Mouse (Mus musculus) hindbrain, embryonic 10.5 days (tissue): ENCODE results near the gene Hnrnpul1. TPM values are rescaled to one million over a fixed set of nuclear protein-coding genes. Genes with fewer than 3 reads are reported as not detected.

Experiments used
- DNase-seq: peaks from one replicate; pipeline ENCODE4 v3.0.0-alpha.2; 2017; ENCODE audit warnings: low spot score
- H3K27ac ChIP-seq: fragments of 300-500 bp; sonication (generic); 2 replicates; pipeline ENCODE4 v1.5.1; 2016; ENCODE audit warnings: mild to moderate bottlenecking, moderate library complexity
- H3K27me3 ChIP-seq: fragments of 300-500 bp; sonication (generic); 2 replicates; pipeline ENCODE4 v1.6.1; 2016; ENCODE audit warnings: mild to moderate bottlenecking; ENCODE audit not compliant: poor library complexity, insufficient read depth, severe bottlenecking
- H3K36me3 ChIP-seq: fragments of 300-500 bp; sonication (generic); 2 replicates; pipeline ENCODE4 v1.6.1; 2016; ENCODE audit warnings: mild to moderate bottlenecking, moderate library complexity
- H3K4me1 ChIP-seq: fragments of 300-500 bp; sonication (generic); replicated peaks from 2 replicates; pipeline ENCODE4 v1.6.1; 2016; ENCODE audit warnings: mild to moderate bottlenecking
- H3K4me3 ChIP-seq: fragments of 300-500 bp; sonication (generic); 2 replicates; pipeline ENCODE4 v1.5.1; 2016; ENCODE audit warnings: mild to moderate bottlenecking, moderate library complexity
- H3K9me3 ChIP-seq: fragments of 300-500 bp; sonication (generic); 2 replicates; pipeline ENCODE4 v1.6.1; 2016; ENCODE audit warnings: mild to moderate bottlenecking, moderate library complexity
- WGBS: fragments of 180-500 bp; shearing (Covaris S2); methylation state at CpG from one replicate; pipeline ENCODE4 v1.1.7; 2016; 5-methylcytosine and 5-hydroxymethylcytosine counted together
- polyA plus RNA-seq: library from polyadenylated mRNA; unstranded; fragments of >200 nt; fragmentation: Nextera tagmentation; extraction: Ambion mirVana; gene quantifications from 2 replicates; pipeline ENCODE4 v1.2.1, GENCODE M21; 2016

Gene Hnrnpul1
- polyA plus RNA-seq, 1 experiment from 2014 or later, result 60.5 TPM

- Histone ChIP-seq H3K36me3 (peaks cover 53% of the 10 kb centered on the region), H3K27ac (peak overlapping the region; percentile 75), H3K9me3 (0 out of 2 replicates have a peak, but pooled peaks cover 2% of the 10 kb centered on the region), H3K27me3 (no peaks in the 10 kb centered on the region), H3K4me1 (peaks cover 49% of the 10 kb centered on the region), H3K4me3 (peak overlapping the region; percentile 18; the same call in 1 of the 2 replicates)
- DNase-seq, result peak; percentile 70
- 30% methylated on average over 7 of the region's 7 CpGs for WGBS
Measured at GRCm38 (mm10) chr7:25711731-25712197, 42.8 kb downstream of the Hnrnpul1 start.

GRCm38 (mm10) chr7:25711165-25711564 is 43.4 kb downstream of the Hnrnpul1 start:
- H3K9me3 ChIP-seq, result 0 out of 2 replicates have a peak, but pooled peaks cover 2% of the 10 kb centered on the region
- H3K36me3 ChIP-seq, result peaks cover 47% of the 10 kb centered on the region
- peaks cover 50% of the 10 kb centered on the region for H3K4me1 ChIP-seq
- no peak for DNase-seq
- 57% methylated on average over 5 of the region's 5 CpGs for WGBS
- no peak overlapping the region for H3K4me3 ChIP-seq
- H3K27me3 ChIP-seq, result no peaks in the 10 kb centered on the region
- peak overlapping the region; percentile 75 for H3K27ac ChIP-seq

- WGBS, result 20% methylated on average over 7 of the region's 7 CpGs
- Histone ChIP-seq H3K27me3 (peaks cover 4% of the 10 kb centered on the region; the same call in 1 of the 2 replicates), H3K9me3 (0 out of 2 replicates have a peak, but pooled peaks cover under 1% of the 10 kb centered on the region), H3K4me3 (peak overlapping the region; percentile 18), H3K4me1 (peaks cover 50% of the 10 kb centered on the region), H3K27ac (peak overlapping the region; percentile 79), H3K36me3 (peaks cover 42% of the 10 kb centered on the region)
- no peak for DNase-seq
Measured at GRCm38 (mm10) chr7:25710519-25711130, 43.9 kb downstream of the Hnrnpul1 start.

- Histone ChIP-seq H3K27ac (peak overlapping the region; percentile 79), H3K9me3 (no peaks in the 10 kb centered on the region), H3K4me3 (peak overlapping the region; percentile 18; the same call in 1 of the 2 replicates), H3K27me3 (peaks cover 11% of the 10 kb centered on the region; the same call in 1 of the 2 replicates), H3K36me3 (peaks cover 35% of the 10 kb centered on the region), H3K4me1 (peaks cover 52% of the 10 kb centered on the region)
- 21% methylated on average over 12 of the region's 12 CpGs for WGBS
- no peak for DNase-seq
Measured at GRCm38 (mm10) chr7:25709961-25710360, 44.6 kb downstream of the Hnrnpul1 start.

DNA sequence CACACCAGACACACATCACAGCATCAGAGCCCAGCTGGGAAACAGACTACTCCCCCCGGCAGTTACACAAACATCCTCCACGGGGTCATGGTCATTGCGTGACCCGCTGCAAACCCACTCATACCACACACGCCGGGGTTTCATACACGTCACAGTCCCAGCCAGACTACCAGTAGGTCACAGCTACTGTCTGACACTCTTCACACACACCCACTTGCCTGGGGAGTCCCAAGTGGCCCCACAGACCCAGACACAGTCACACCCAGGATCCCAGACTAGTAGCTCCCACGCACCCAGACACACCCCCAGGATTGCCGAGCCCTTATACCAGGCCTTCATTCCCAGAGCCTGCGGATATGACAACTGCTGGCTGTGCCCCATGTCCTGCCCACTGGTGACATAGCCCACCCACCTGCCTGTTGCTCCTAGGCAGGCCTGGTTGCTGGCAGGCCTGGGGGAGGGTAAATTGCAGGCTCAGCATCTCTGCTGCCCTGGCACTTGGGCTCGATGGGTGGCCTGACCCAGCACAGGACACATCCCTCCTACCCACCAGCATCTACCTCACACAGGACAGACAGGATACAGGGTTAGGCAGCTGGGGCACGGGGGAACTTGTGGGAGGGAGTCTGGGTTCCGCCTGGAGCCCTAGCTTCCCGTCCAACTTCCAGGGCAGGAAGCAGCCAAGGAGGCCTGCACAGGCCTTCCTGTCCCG is 46.8 kb downstream of the Hnrnpul1 start:
- peaks cover 13% of the 10 kb centered on the region for H3K36me3 ChIP-seq
- H3K4me1 ChIP-seq, result peaks cover 67% of the 10 kb centered on the region
- DNase-seq, result no peak
- H3K4me3 ChIP-seq, result no peak overlapping the region
- no peaks in the 10 kb centered on the region for H3K9me3 ChIP-seq
- WGBS, result 61% methylated on average over 15 of the region's 15 CpGs
- 0 out of 2 replicates have a peak overlapping the region, but pooled peaks have one; percentile 0 for H3K27ac ChIP-seq
- peaks cover 25% of the 10 kb centered on the region for H3K27me3 ChIP-seq

GRCm38 (mm10) chr7:25706578-25707170 is 47.9 kb downstream of the Hnrnpul1 start:
- Histone ChIP-seq H3K4me3 (no peak overlapping the region), H3K27me3 (peaks cover 25% of the 10 kb centered on the region), H3K9me3 (peaks cover 5% of the 10 kb centered on the region), H3K4me1 (peaks cover 56% of the 10 kb centered on the region), H3K27ac (peak overlapping the region; percentile 24; the same call in 1 of the 2 replicates), H3K36me3 (peaks cover 2% of the 10 kb centered on the region; the same call in 1 of the 2 replicates)
- WGBS, result 62% methylated on average over 7 of the region's 7 CpGs
- no peak for DNase-seq

- peaks cover 10% of the 10 kb centered on the region for H3K9me3 ChIP-seq
- H3K36me3 ChIP-seq, result no peaks in the 10 kb centered on the region
- 67% methylated on average over 6 of the region's 6 CpGs for WGBS
- peaks cover 48% of the 10 kb centered on the region for H3K4me1 ChIP-seq
- H3K4me3 ChIP-seq, result no peak overlapping the region
- no peak overlapping the region for H3K27ac ChIP-seq
- no peak for DNase-seq
- H3K27me3 ChIP-seq, result peaks cover 25% of the 10 kb centered on the region
Measured at GRCm38 (mm10) chr7:25705801-25706251, 48.7 kb downstream of the Hnrnpul1 start.

- peaks cover 38% of the 10 kb centered on the region for H3K4me1 ChIP-seq
- no peaks in the 10 kb centered on the region for H3K36me3 ChIP-seq
- peak overlapping the region; percentile 14; the same call in 1 of the 2 replicates for H3K27ac ChIP-seq
- WGBS, result 3% methylated on average over 37 of the region's 37 CpGs
- H3K4me3 ChIP-seq, result peak overlapping the region; percentile 55
- DNase-seq, result no peak
- peaks cover 15% of the 10 kb centered on the region for H3K9me3 ChIP-seq
- H3K27me3 ChIP-seq, result peaks cover 25% of the 10 kb centered on the region
Measured at GRCm38 (mm10) chr7:25704716-25705364, 49.7 kb downstream of the Hnrnpul1 start.

- WGBS, result 18% methylated on average over 10 of the region's 10 CpGs
- no peak for DNase-seq
- Histone ChIP-seq H3K27ac (0 out of 2 replicates have a peak overlapping the region, but pooled peaks have one; percentile 23), H3K4me1 (peaks cover 35% of the 10 kb centered on the region), H3K9me3 (peaks cover 15% of the 10 kb centered on the region), H3K36me3 (no peaks in the 10 kb centered on the region), H3K4me3 (peak overlapping the region; percentile 55), H3K27me3 (peaks cover 25% of the 10 kb centered on the region)
Measured at GRCm38 (mm10) chr7:25703793-25704494, 50.6 kb downstream of the Hnrnpul1 start.

DNA sequence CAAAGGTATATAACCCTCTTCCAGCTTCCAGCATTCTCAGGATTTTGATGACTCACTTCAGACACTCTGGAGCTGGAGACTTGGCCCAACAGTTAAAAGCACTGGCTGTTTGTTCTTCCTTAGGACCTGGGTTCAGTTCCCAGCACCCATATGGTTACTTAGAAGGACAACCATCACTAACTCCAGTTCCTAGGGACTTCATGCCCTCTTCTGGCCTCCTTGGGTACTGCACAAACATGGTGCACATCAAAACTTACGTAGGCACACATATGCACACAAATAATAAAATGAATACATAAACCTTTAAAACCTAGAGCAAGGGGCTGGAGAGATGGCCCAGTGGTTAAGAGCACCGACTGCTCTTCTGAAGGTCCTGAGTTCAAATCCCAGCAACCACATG is 52.2 kb downstream of the Hnrnpul1 start:
- no peak overlapping the region for H3K4me3 ChIP-seq
- WGBS, result 98% methylated on average over 2 of the region's 2 CpGs
- DNase-seq, result no peak
- no peak overlapping the region for H3K27ac ChIP-seq
- H3K27me3 ChIP-seq, result peaks cover 25% of the 10 kb centered on the region
- H3K36me3 ChIP-seq, result no peaks in the 10 kb centered on the region
- peaks cover 15% of the 10 kb centered on the region for H3K9me3 ChIP-seq
- H3K4me1 ChIP-seq, result peaks cover 24% of the 10 kb centered on the region

- H3K36me3 ChIP-seq, result no peaks in the 10 kb centered on the region
- H3K9me3 ChIP-seq, result peaks cover 15% of the 10 kb centered on the region
- peaks cover 21% of the 10 kb centered on the region for H3K27me3 ChIP-seq
- 74% methylated on average over 12 of the region's 12 CpGs for WGBS
- DNase-seq, result no peak
- no peak overlapping the region for H3K27ac ChIP-seq
- H3K4me1 ChIP-seq, result peaks cover 18% of the 10 kb centered on the region
- no peak overlapping the region for H3K4me3 ChIP-seq
Measured at GRCm38 (mm10) chr7:25700732-25701131, 53.8 kb downstream of the Hnrnpul1 start.

- WGBS, result 53% methylated on average over 13 of the region's 13 CpGs
- no peak for DNase-seq
Measured at GRCm38 (mm10) chr7:25699851-25700250, 54.7 kb downstream of the Hnrnpul1 start.

More at GRCm38 (mm10) chr7:25699851-25700250, 54.7 kb downstream of the Hnrnpul1 start:
- Histone ChIP-seq H3K27ac (no peak overlapping the region), H3K4me3 (no peak overlapping the region), H3K9me3 (peaks cover 15% of the 10 kb centered on the region), H3K4me1 (peaks cover 15% of the 10 kb centered on the region), H3K36me3 (no peaks in the 10 kb centered on the region), H3K27me3 (peaks cover 13% of the 10 kb centered on the region)
